Mouse (Mus musculus) thymus, postnatal 36 days (tissue): ENCODE data around the gene Ankef1.

Experiments used
- DNase-seq, 2 experiments: peaks; one replicate each; pipeline ENCODE4 v3.0.0; 2022; ENCODE audit warnings: mixed read lengths in 2 of 2

Gene Ankef1

DNA sequence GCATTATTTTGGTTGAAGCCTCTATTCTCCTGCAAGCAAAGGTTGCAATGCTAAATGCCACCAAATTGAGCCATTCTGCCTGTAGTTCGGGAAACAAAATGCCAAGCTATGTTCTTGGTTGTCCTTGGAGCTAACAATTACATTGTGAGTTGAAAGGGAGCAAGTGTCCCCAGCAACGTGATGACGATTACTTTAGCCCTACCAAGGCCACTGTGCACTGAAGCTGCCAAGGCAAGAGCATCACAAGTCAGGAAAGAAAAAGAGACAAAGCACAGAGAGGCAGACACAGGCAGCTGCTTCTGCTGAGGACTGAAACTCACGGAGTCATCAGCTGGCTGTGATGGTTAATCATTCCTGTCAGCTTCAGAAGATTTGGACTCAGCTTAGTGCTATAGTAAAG is 99.5 kb downstream of the Ankef1 start:
- no peak for DNase-seq
